Mouse (Mus musculus) monocyte, adult 5-6 weeks (primary cell): ENCODE measurements around the gene Slc16a8. TPM values are rescaled to one million over a fixed set of nuclear protein-coding genes. Genes with fewer than 3 reads are reported as not detected.
A peak's percentile ranks its signal among the peaks of the same experiment; 100 is the strongest.
"Not testable (repeated sequence)": the region's sequence is repeated elsewhere in the genome, so short reads cannot be mapped to it uniquely, and the experiment has no call there.

Source experiments
- ATAC-seq: fragments of 153-309, 156-312 bp; replicated peaks from 2 replicates; pipeline ENCODE4 v1.8.0; 2017; ENCODE audit warnings: mild to moderate bottlenecking; ENCODE audit not compliant: low TSS enrichment, insufficient number of reproducible peaks, severe bottlenecking, poor library complexity, low FRiP score
- total RNA-seq: library from RNA; stranded (forward); fragments of 200-1000, 200-491, 200-594 nt; gene quantifications from 3 replicates; pipeline ENCODE4 v1.2.3, GENCODE M21; 2017

Slc16a8 gene
- total RNA-seq, 1 experiment from 2014 or later = not detected

DNA sequence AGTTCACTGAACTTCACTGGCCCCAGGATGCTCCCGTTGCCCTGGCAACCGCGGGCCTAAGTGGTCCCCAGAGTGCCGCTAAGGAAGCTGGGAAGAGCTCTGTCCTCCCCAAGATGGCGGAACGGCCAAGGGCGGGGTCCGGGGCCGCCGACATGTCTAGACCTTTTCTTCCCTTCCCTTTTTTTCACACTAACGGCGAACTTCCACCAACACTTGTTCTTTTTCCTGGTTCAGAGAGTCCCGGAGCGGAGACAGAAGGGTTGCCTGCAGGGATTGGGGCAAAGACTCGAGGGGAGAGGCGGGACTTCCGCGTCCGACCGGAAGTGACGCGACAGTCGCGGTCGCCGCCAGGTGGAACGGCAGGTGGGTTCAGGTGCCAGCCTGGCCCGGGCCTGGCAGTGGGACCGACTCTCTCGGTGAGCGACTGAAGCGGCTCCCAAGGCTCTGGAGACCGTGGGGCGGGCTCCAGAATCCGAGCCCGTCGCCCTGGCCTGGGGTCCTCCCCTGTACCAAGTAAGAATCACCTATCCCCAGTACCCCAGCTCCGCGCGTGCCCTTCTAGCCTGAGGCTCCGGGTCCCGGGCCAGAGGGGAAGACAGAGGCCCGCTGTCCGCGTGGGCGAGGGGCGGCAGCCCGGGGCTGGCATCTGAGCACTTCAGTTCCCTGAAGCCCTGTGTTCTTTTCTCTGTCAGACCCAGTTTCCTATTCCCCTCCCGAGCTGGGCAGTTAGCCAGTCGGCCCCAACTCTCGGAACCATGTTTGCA lies 25.3 kb downstream of the Slc16a8 start, which contains the start of the genes Pick1 and Gm49486:
Gene Pick1 (plus strand): TSS at position 116 of the 764 bp plus-strand sequence.
Gene Gm49486 (plus strand): TSS at position 334 of the 764 bp plus-strand sequence.
- peak; percentile 84 for ATAC-seq

DNA sequence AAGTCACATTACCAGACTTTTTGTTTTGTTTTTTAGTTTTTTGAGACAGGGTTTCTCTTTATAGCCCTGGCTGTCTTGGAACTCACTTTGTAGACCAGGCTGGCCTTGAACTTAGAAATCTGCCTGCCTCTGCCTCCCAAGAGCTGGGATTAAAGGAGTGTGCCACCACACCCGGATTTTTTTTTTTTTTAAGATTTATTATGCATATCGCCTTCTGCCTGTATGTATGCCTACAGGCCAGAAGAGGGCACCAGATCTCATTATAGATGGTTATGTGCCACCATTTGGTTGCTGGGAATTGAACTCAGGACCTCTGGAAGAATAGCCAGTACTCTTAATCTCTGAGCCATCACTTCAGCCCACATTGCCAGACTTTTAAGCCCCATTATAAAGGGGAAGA lies 28.8 kb downstream of the Slc16a8 start:
- not testable (repeated sequence) for ATAC-seq

DNA sequence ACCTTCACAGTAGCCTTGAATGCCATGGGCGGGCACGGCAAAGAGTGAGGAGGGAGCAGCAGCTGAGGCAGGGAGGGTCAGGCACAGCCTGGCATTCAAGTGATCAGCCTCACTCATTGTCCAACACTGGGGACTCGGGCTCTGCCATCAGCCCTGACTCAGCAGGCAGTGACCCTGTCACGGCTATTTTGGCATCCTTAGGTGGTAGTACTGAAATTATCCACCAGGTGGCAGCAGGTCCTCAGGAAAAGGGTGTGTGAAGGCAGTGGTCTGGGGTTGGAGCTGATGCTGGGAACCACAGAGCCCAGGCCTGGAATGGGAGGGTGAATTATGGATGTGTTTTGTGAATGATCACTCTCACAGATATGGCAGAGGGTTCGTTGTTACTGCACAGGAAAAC lies 29.9 kb downstream of the Slc16a8 start:
- peak; percentile 87 for ATAC-seq

DNA sequence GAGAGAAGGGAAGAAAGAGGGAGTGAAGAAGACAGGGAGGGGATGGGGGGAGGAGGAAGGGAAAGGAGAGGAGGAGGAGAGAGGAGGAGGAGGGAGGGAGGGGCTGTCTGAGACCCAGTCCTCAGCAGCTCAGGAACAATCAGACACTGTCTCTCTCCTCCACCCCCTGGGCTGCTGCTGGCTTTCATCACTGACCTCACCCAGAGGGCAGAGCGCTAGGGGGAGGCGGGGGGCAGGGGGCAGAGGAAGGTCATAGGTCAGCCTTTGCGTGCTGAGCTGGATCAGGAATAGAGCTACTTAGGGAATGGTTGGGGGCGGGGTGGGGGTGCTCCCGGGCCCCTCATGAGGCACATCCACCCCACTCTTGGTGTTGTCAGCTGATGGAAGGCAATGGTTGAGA lies 30.9 kb downstream of the Slc16a8 start:
- ATAC-seq = no peak

DNA sequence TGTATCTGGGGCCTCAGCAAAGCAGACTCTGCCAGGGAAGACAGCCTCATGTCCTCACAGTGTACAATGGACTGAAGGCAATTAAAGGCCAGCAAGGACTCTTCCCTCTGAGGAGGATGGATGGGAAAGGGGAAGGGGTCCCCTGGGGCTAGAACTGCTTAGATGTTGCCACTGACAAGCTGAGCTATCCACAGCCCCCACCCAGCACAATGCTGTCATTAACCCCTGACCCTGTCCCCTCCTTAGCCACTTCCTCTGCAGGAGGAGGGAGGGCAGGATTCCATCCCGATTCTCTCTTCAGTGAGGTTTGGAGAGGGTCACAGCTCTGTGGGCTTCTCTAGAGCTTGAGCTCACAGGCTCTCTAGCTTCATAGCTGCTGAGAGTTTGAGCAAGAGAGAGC lies 35.0 kb downstream of the Slc16a8 start:
- no peak for ATAC-seq

DNA sequence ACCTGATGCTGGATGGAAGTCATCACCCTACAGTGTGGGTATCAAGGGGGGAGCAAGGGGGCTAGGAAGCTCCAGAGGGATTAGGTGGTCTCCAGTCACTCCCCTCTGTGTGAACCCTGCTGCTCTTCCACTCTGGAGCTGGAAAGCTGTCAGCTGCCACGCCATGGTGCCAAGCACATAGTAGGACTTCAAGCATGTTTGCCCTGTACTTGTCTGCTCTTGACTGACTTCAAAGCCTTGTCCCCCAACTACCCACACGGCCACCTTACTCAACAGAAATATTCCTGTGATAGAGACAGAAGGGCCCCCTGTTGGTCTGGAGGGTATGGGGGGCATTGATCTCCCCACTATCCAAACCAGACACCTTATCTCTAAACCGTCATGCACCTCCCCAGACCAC lies 38.4 kb downstream of the Slc16a8 start:
- no peak for ATAC-seq

DNA sequence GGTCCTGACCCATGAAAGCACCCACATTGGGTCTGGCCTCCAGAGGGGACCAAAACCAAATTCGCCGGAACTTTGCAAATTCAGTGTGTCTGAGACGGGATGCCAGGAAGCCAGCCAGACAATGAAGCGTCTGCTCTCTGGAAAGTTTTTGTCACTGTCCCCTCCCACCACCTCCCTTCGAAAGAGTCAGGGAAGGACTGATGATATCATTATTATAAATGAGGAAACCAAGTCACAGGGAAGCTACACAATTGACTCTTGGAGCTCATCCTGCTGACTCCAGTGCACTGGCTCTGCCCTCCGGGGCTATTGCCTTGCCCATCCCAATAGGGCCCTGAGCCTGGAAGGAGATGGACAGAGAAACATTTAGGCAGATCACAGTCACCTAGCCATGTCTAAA lies 41.0 kb downstream of the Slc16a8 start:
- no peak for ATAC-seq

- ATAC-seq = no peak
These were observed 41.7 kb downstream of the Slc16a8 start for GRCm38 (mm10) chr15:79212750-79213446.

- ATAC-seq = no peak
These were observed 44.2 kb downstream of the Slc16a8 start for GRCm38 (mm10) chr15:79210357-79210756.

GRCm38 (mm10) chr15:79208758-79209439 lies 45.7 kb downstream of the Slc16a8 start:
- peak; percentile 93 for ATAC-seq

DNA sequence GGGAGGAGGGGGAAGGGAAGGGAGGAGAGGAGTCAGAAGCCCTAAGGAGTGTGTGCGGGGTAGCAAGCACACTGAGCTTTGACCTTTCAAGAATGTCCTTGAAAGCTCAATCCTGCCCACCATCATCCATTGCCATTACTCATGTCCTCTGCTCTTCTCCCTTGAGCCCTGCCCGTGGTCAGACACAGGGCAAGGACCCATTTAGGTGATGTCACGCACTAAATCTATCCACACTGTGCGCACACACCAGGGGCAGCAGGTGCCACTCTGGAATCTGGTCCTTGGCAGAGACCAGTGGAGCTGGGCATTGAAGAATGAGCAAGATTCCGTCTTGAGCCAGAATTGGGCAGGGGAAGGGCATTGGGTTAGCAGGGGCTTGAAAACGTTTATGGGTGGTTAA lies 46.4 kb downstream of the Slc16a8 start:
- ATAC-seq = no peak

GRCm38 (mm10) chr15:79202575-79202974 lies 52.0 kb downstream of the Slc16a8 start:
- ATAC-seq = no peak

GRCm38 (mm10) chr15:79201491-79202150 lies 52.9 kb downstream of the Slc16a8 start:
- ATAC-seq = no peak

Other genes starting within 250 kb of the Slc16a8 start
- 27.7 to 41.5 TPM (median 37.9 TPM) in 3 replicates for gene H1f0, start 226.3 kb downstream of the Slc16a8 start, total RNA-seq
- gene Galr3, start 212.9 kb downstream of the Slc16a8 start, total RNA-seq = not detected in 3 replicates
- 8.1 to 17.1 TPM (median 13.3 TPM) in 3 replicates for gene Ankrd54, start 191.9 kb downstream of the Slc16a8 start, total RNA-seq
- gene Eif3l, start 179.6 kb downstream of the Slc16a8 start, total RNA-seq = 102 to 117 TPM (median 113 TPM) in 3 replicates
- 12.9 to 26.3 TPM (median 16.2 TPM) in 3 replicates for gene Micall1, start 145.9 kb downstream of the Slc16a8 start, total RNA-seq
- 26.5 to 98.4 TPM (median 53.0 TPM) in 3 replicates for gene Polr2f, start 113.8 kb downstream of the Slc16a8 start, total RNA-seq
- not detected in 3 replicates for gene 1700088E04Rik, start 113.5 kb downstream of the Slc16a8 start, total RNA-seq
- not detected in 3 replicates for gene Sox10, start 89.5 kb downstream of the Slc16a8 start, total RNA-seq
- gene Pick1, start 25.6 kb downstream of the Slc16a8 start, total RNA-seq = 7.2 to 13.7 TPM (median 8.1 TPM) in 3 replicates
- gene Gm49486, start 25.4 kb downstream of the Slc16a8 start, total RNA-seq = not detected in 3 replicates
- 0.57 TPM in 1 of 3 replicates, not detected in the others for gene Baiap2l2, start 30.8 kb upstream of the Slc16a8 start, total RNA-seq
- gene Pla2g6, start 73.6 kb upstream of the Slc16a8 start, total RNA-seq = 1.1 to 5.4 TPM (median 3.4 TPM) in 3 replicates
- 9.8 to 14.5 TPM (median 10.4 TPM) in 3 replicates for gene Maff, start 91.9 kb upstream of the Slc16a8 start, total RNA-seq
- gene Tmem184b, start 148.8 kb upstream of the Slc16a8 start, total RNA-seq = 10.6 to 25.9 TPM (median 19.9 TPM) in 3 replicates
- gene Csnk1e, start 200.8 kb upstream of the Slc16a8 start, total RNA-seq = 40.4 to 66.9 TPM (median 49.9 TPM) in 3 replicates